Mouse (Mus musculus) intestine, postnatal 0 days (tissue): ENCODE measurements at regions not wholly inside any gene's neighbourhood (a gene's known extent, or its start where the extent isn't known, plus 50 kb on each side); places are given as distances from the start of the nearest gene placed in this dataset.

Experiments used
- ATAC-seq: fragments of 200-750 bp; cut with Nextera tagmentation; 2 replicates; pipeline ENCODE4 v1.8.0; 2017; ENCODE audit warnings: mild to moderate bottlenecking, moderate TSS enrichment, moderate library complexity
- H3K27ac ChIP-seq: fragments of 300-500 bp; sonication (generic); 2 replicates; pipeline ENCODE4 v1.5.1; 2014; ENCODE audit warnings: mild to moderate bottlenecking, low read depth, low read length, moderate library complexity
- H3K27me3 ChIP-seq: fragments of 300-500 bp; sonication (generic); replicated peaks from 2 replicates; pipeline ENCODE4 v1.6.1; 2014; ENCODE audit warnings: low read length, mixed read lengths; ENCODE audit not compliant: control insufficient read depth, insufficient read depth
- H3K36me3 ChIP-seq: fragments of 300-500 bp; sonication (generic); 2 replicates; pipeline ENCODE4 v1.6.1; 2014; ENCODE audit warnings: mild to moderate bottlenecking, moderate library complexity; ENCODE audit not compliant: control insufficient read depth, insufficient read depth
- H3K4me1 ChIP-seq: fragments of 300-500 bp; sonication (generic); replicated peaks from 2 replicates; pipeline ENCODE4 v1.6.1; 2014; ENCODE audit warnings: antibody characterized with exemption, low read length, mixed read lengths; ENCODE audit not compliant: control insufficient read depth, insufficient read depth
- H3K4me2 ChIP-seq: fragments of 300-500 bp; sonication (generic); replicated peaks from 2 replicates; pipeline ENCODE4 v1.6.1; 2014; ENCODE audit warnings: low read depth, mild to moderate bottlenecking, moderate library complexity
- H3K4me3 ChIP-seq: fragments of 300-500 bp; sonication (generic); 2 replicates; pipeline ENCODE4 v1.5.1; 2014; ENCODE audit warnings: low read depth, low read length
- H3K9ac ChIP-seq: fragments of 300-500 bp; sonication (generic); 2 replicates; pipeline ENCODE4 v1.6.1; 2014; ENCODE audit warnings: mild to moderate bottlenecking, low read depth, low read length
- H3K9me3 ChIP-seq: fragments of 300-500 bp; sonication (generic); 2 replicates; pipeline ENCODE4 v1.6.1; 2016; ENCODE audit warnings: mixed run types; ENCODE audit not compliant: control insufficient read depth
- CTCF ChIP-seq: sonication (generic); IDR thresholded peaks from 2 replicates; pipeline ENCODE4 v1.5.1; 2016; ENCODE audit warnings: low read depth, mild to moderate bottlenecking, control low read depth, antibody characterized with exemption, moderate library complexity
- WGBS: fragments of 180-500 bp; shearing (Covaris S2); extraction: QIAGEN DNeasy Blood & Tissue Kit; methylation state at CpG from one replicate; pipeline ENCODE4 v1.1.7; 2014; 5-methylcytosine and 5-hydroxymethylcytosine counted together

DNA sequence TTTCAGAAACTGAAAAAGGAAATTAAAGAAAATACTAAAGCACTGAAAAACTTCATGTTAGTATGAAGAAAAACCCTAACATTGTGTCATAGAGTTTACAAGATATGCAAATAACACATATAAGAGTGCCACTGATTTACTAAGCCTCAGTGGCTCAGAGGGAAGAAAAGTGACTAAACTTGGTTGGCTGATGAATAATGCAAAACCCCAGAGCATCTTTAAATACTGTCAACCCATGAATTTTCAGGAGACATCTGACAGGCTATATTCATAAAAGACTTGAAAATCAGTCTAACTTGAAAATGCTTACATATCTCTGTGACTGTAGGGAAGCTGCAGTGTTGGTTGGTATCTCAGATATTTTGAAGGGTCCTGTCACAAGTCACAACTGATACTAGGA is 235.2 kb upstream of the Clec14a start:
- H3K9me3 ChIP-seq, result no peaks in the 10 kb centered on the region
- no peak overlapping the region for H3K9ac ChIP-seq
- no peak overlapping the region for H3K27ac ChIP-seq
- H3K4me3 ChIP-seq, result no peak overlapping the region
- TF ChIP-seq CTCF, result no peak
- no peak overlapping the region for H3K4me2 ChIP-seq
- no peaks in the 10 kb centered on the region for H3K36me3 ChIP-seq
- no peak for ATAC-seq
- H3K27me3 ChIP-seq, result no peaks in the 10 kb centered on the region
- no peaks in the 10 kb centered on the region for H3K4me1 ChIP-seq

DNA sequence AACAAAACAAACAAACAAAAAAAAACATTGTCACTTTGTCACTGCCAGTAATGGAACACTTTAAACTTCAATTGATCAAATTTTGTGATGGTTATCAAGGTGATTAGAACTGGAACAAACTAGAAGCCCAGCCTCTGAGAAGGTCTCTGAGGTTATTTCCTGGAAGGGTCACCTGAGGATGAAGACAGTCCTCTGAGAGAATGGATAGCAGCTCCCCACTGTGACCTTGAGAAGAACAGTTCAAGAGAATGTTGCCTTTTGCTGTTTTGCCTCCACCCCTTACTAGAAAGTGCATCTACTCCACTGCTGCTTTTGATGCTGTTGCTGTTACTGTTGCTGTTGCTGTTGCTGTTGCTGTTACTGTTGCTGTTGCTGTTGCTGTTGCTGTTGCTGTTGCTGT is 205.1 kb upstream of the Clec14a start:
- Histone ChIP-seq H3K27ac (no peak overlapping the region), H3K4me2 (no peak overlapping the region), H3K4me3 (no peak overlapping the region), H3K36me3 (no peaks in the 10 kb centered on the region), H3K9ac (no peak overlapping the region), H3K4me1 (no peaks in the 10 kb centered on the region), H3K27me3 (no peaks in the 10 kb centered on the region), H3K9me3 (no peaks in the 10 kb centered on the region)
- no peak for TF ChIP-seq CTCF
- ATAC-seq, result no peak

DNA sequence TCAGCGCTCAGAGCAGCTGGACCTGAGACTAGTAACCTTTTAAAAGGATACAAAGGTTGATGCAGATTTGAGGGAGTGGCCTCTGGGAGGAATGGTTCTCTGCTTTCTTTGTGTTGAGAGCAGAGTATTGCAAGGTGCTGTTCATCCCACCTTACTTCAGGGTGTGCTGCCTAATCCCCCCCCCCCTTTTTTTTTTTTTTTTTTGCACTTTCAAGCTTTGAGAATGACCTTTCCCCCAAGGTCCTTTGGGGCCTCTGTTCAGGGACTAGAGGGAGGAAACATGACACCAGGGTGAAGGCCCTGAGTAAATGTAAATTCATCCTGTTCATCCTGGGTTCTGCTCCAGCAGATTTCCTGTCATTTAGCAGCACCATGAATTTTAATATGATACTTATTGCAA is 204.4 kb upstream of the Clec14a start:
- WGBS, result 75% methylated on average over 1 of the region's 1 CpGs
- Histone ChIP-seq H3K4me1 (no peaks in the 10 kb centered on the region), H3K9ac (no peak overlapping the region), H3K9me3 (no peaks in the 10 kb centered on the region), H3K36me3 (no peaks in the 10 kb centered on the region), H3K4me3 (no peak overlapping the region), H3K4me2 (no peak overlapping the region), H3K27me3 (no peaks in the 10 kb centered on the region), H3K27ac (no peak overlapping the region)
- TF ChIP-seq CTCF, result no peak
- no peak for ATAC-seq

DNA sequence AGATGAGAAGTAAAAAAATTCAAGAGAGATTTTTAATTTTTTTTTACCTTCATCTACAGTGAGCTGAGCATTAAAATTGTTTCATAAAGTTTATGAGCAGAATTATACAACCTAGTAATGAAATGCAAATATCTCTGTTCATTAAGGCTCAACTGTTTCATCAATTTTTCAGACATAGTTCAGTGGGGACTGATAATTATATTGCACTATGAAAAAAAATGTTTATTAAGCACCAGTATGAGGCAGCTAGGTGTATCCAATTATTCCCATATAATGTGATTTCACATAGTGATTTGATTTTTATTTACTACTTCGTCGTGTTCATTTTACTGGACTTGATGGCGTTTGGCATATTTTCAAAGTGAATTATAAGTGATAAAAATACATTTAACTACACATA is 191.4 kb upstream of the Clec14a start:
- Histone ChIP-seq H3K4me2 (no peak overlapping the region), H3K27ac (no peak overlapping the region), H3K9me3 (no peaks in the 10 kb centered on the region), H3K36me3 (no peaks in the 10 kb centered on the region), H3K9ac (no peak overlapping the region), H3K4me1 (no peaks in the 10 kb centered on the region), H3K27me3 (no peaks in the 10 kb centered on the region), H3K4me3 (no peak overlapping the region)
- no peak for ATAC-seq
- TF ChIP-seq CTCF, result no peak
- WGBS, result 85% methylated on average over 3 of the region's 3 CpGs

DNA sequence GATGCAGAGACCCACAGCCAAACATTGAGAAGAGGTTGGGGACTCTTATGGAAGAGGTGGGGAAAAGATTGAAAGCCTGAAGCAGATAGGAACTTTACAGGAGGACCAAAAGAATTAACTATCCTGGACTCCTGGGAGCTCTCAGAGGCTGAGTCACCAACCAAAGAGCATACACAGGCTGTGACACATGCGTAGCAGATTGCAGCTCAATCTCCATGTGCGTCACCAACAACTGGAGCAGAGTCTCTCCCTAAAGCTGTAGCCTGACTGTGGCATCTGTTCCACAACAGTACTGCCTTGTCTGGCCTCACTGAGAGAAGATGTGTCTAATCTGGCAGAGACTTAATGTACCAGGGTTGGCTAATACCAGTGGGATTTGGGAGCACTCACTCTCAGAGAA is 185.7 kb upstream of the Clec14a start:
- Histone ChIP-seq H3K36me3 (no peaks in the 10 kb centered on the region), H3K4me3 (no peak overlapping the region), H3K9ac (no peak overlapping the region), H3K27me3 (no peaks in the 10 kb centered on the region), H3K4me1 (no peaks in the 10 kb centered on the region), H3K27ac (no peak overlapping the region), H3K9me3 (no peaks in the 10 kb centered on the region), H3K4me2 (no peak overlapping the region)
- no peak for ATAC-seq
- TF ChIP-seq CTCF, result no peak
- 94% methylated on average over 2 of the region's 2 CpGs for WGBS

DNA sequence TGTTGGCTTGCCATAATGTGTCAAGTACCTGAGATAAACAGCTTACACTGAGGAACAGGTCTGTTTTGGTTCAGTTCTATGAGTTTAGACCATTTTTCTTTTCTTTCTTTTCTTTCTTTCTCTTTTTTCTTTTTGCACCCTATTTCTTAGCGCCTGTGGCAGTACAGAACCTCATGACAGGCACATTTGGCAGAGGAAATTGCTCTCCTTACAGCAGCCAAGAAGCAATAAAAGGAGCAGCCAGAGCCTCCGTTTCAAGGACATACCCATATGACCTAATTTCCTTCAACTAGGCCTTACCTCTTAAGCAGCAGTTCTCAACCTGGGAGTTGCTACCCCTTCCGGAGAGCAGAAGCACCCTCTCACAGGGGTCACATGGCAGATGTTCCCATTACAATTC is 173.9 kb upstream of the Clec14a start:
- no peaks in the 10 kb centered on the region for H3K27me3 ChIP-seq
- 63% methylated on average over 3 of the region's 3 CpGs for WGBS
- no peak for TF ChIP-seq CTCF
- H3K4me2 ChIP-seq, result no peak overlapping the region
- H3K36me3 ChIP-seq, result no peaks in the 10 kb centered on the region
- H3K9me3 ChIP-seq, result no peaks in the 10 kb centered on the region
- H3K4me3 ChIP-seq, result no peak overlapping the region
- no peak for ATAC-seq
- no peak overlapping the region for H3K27ac ChIP-seq
- no peak overlapping the region for H3K9ac ChIP-seq
- H3K4me1 ChIP-seq, result no peaks in the 10 kb centered on the region

DNA sequence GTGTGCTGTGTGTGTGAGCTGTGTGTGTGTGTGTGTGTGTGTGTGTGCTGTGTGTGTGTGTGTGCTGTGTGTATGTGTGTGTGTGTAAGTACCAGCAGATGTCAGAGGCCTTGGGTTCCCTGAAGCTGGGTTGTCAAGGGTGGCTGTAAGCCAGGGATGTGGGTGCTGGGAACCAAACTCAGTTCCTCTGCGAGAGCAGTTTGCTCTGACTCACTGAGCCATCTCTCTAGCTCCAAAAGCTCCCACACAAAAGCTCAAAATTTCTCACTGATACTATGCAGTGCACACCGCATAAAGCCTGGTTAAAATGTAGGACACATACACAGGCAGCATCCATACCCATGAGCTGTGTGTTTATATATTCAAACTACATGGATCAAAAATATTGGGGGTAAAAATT is 172.9 kb upstream of the Clec14a start:
- TF ChIP-seq CTCF, result no peak
- no peaks in the 10 kb centered on the region for H3K27me3 ChIP-seq
- ATAC-seq, result no peak
- no peaks in the 10 kb centered on the region for H3K4me1 ChIP-seq
- no peak overlapping the region for H3K9ac ChIP-seq
- no peak overlapping the region for H3K27ac ChIP-seq
- no peak overlapping the region for H3K4me2 ChIP-seq
- no peak overlapping the region for H3K4me3 ChIP-seq
- H3K9me3 ChIP-seq, result no peaks in the 10 kb centered on the region
- H3K36me3 ChIP-seq, result no peaks in the 10 kb centered on the region
- 94% methylated on average over 2 of the region's 2 CpGs for WGBS
